Mouse (Mus musculus) mesoderm, embryonic 11.5 days (tissue): Measurements from ENCODE around the gene Pzp.

Experiments
- DNase-seq: peaks from one replicate; pipeline ENCODE4 v3.0.0-alpha.2; 2012; ENCODE audit warnings: low read depth, low spot score

The Pzp gene

GRCm38 (mm10) chr6:128526601-128527000 lies at the start of gene Pzp:
TSS of gene Pzp (minus strand) at chr6:128526720.
- DNase-seq = no peak

- no peak for DNase-seq
Measured at GRCm38 (mm10) chr6:128566589-128566988, 40.1 kb upstream of the Pzp start.

- no peak for DNase-seq
Measured at GRCm38 (mm10) chr6:128554049-128554448, 27.5 kb upstream of the Pzp start.

GRCm38 (mm10) chr6:128549463-128550452 lies 23.2 kb upstream of the Pzp start:
- DNase-seq = no peak

GRCm38 (mm10) chr6:128548532-128548931 lies 22.0 kb upstream of the Pzp start:
- no peak for DNase-seq

- DNase-seq = no peak
Measured at GRCm38 (mm10) chr6:128545402-128545801, 18.9 kb upstream of the Pzp start.

GRCm38 (mm10) chr6:128543226-128543625 lies 16.7 kb upstream of the Pzp start:
- DNase-seq = no peak

- DNase-seq = no peak
Measured at GRCm38 (mm10) chr6:128535250-128535649, 8.7 kb upstream of the Pzp start.

GRCm38 (mm10) chr6:128533296-128533695 lies 6.8 kb upstream of the Pzp start:
- DNase-seq = no peak

- DNase-seq = no peak
Measured at GRCm38 (mm10) chr6:128532701-128533100, 6.2 kb upstream of the Pzp start.

GRCm38 (mm10) chr6:128528491-128528890 lies 2.0 kb upstream of the Pzp start:
- DNase-seq = no peak

- DNase-seq = no peak
Measured at GRCm38 (mm10) chr6:128527110-128527509, 590 bp upstream of the Pzp start.

GRCm38 (mm10) chr6:128525801-128526200 lies 719 bp downstream of the Pzp start:
- no peak for DNase-seq

- DNase-seq = no peak
Measured at GRCm38 (mm10) chr6:128523360-128523759, 3.2 kb downstream of the Pzp start.

GRCm38 (mm10) chr6:128519159-128519558 lies 7.4 kb downstream of the Pzp start:
- DNase-seq = no peak

GRCm38 (mm10) chr6:128505676-128506236 lies 20.8 kb downstream of the Pzp start:
- no peak for DNase-seq

GRCm38 (mm10) chr6:128504743-128505142 lies 21.8 kb downstream of the Pzp start:
- no peak for DNase-seq

- DNase-seq = no peak
Measured at GRCm38 (mm10) chr6:128495346-128495745, 31.2 kb downstream of the Pzp start.

GRCm38 (mm10) chr6:128494646-128495331 lies 31.7 kb downstream of the Pzp start:
- DNase-seq = no peak

- DNase-seq = no peak
Measured at GRCm38 (mm10) chr6:128491916-128492315, 34.6 kb downstream of the Pzp start.

GRCm38 (mm10) chr6:128490141-128490540 lies 36.4 kb downstream of the Pzp start:
- DNase-seq = no peak

- no peak for DNase-seq
Measured at GRCm38 (mm10) chr6:128487736-128488135, 38.8 kb downstream of the Pzp start.
